Mouse (Mus musculus) ovary, postnatal 36 days (tissue): ENCODE measurements around the gene Rab7.
A peak's percentile ranks its signal among the peaks of the same experiment; 100 is the strongest.
"Not testable (repeated sequence)": the region's sequence is repeated elsewhere in the genome, so short reads cannot be mapped to it uniquely, and the experiment has no call there.

Experiments used
- DNase-seq: peaks from one replicate; pipeline ENCODE4 v3.0.0; 2022; ENCODE audit warnings: low spot score, mixed read lengths

Rab7 gene

DNA sequence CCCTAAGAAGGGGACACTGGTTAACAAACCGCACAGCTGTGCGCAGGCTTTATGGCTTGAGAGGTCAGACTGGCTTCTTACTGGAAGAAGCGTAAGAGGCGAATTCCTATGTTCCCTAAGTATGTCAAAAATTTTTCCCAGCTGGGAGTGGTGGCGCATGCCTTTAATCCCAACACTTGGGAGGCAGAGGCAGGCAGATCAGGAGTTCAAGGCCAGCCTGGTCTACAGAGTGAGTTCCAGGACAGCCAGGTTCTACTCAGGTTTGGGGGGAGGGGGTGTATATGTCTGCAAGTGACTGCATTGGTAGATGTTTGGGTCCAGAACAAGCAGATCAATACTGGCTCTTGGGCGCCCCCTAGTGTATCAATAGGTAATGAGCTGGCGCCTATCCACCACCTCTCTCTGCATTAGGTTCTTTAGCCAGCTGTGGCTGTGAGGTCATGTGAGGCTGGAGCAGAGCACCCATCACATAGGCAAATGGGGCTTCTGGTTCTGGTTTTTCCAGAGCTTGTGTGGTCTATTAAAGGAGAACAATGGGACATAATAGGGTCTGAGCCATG is 47.3 kb downstream of the Rab7 start:
- DNase-seq = peak; percentile 68

DNA sequence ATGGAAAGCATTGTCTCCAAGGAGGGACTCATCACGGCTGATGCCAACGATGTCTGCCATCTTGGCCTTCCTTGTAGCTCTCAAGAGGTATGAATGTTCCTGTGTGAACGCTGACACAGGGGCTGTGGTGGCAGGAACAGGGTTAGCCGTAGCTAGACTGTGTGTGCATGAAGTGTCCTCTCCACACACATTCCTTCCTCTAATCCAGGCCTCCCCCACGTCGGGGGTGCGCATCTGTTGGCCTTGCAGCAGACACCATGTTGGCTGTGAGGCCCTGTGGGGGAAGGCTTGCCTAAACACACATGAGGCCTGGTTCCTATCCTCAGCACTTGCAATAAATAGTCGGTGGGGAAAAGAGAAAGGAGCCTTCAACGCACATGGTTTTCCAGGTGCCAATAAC is 48.5 kb downstream of the Rab7 start:
- DNase-seq = no peak

DNA sequence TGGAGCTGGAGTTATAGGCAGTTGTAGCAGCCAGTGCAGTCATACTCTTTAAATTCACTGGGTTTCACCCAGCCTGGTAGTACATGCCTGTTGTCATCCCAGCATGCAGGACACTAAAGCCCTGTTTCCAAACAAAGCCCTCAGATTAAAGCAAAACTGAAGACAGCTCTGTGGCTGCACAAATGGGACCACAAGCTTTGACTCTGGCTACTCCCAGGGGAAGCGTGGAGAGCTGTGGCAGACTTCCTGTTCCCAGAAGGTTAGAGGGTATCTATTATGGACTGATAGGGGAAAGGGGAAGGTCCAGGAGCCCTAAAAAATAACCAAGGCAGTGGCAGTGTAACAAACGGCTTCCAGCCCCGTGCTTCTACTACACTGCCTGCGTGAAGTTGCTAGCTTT is 49.6 kb downstream of the Rab7 start:
- no peak for DNase-seq

DNA sequence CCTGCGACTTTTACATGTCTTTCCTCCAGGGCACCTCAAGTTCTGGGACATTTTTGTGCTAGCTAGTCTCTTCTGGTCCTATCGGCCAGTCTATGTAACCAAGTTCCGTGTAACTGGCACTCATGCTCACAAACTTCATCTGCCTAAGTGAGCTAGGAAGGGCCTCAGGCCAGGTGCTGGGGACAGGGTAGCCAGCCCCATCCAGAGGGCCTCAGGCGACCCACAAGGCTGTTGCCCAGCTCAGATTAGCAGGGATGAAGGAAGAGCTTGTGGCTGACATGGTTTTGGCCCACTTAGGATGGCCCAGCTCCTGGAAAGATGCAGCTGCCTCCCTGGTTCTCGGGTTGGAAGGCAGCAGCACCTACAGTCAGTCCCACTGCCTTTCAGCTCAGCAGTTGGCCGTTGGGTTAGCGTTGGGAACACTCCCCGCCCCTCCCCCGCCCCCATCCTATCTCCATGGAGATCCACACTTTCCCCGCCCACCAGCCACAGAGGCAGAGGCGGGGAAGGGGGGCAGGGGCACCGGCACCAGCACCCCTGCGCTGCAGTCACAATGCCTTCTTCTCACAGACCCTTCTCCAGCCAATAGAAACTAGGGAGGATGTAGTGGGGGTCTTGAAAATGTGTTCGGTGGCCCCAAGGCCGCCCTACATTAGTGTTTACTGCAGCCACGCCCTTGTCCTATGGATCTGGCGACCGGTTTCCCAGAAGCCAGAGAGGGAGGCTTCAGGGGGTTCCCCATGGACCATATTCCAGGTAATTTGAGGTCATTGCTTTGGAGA is 51.1 kb downstream of the Rab7 start:
- DNase-seq = peak; percentile 31

DNA sequence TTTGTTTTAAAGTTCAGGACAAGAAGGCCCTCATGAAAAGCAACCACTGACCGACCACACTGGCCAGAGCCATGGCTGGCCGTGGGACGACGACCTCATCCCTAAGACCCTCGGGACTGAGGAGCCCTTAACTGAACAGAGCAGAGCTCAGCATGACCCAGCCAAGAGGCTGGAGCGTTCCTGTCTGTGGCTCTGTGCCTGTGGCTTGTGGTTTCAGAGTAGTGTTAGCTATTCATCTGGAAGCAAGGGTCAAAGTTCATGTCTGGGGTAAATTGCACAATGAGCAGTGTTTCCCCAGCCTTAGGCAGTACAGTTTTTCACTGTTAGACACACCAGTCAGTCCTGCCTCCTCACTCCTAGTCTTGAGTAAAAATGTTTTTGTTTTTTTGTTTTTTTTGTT is 52.3 kb downstream of the Rab7 start:
- no peak for DNase-seq

DNA sequence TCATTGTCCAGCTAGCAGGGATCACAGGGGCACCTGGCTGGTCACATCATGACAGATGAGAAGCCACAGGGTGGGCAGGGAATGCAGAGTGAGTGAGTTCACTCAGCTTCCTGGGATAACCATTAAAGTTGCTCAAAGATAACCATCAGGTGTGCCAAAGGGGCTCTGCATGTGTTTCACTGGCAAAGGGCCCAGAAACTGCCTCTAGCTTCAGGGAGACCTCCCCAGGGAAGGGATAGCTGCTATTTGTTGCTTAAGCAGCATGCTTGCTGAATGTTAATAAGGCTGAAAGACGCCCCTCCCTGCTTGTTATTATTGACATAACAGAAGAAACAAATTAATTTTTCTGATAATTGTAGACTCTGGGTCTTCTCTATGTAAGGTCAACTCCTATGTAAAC is 53.2 kb downstream of the Rab7 start:
- no peak for DNase-seq

DNA sequence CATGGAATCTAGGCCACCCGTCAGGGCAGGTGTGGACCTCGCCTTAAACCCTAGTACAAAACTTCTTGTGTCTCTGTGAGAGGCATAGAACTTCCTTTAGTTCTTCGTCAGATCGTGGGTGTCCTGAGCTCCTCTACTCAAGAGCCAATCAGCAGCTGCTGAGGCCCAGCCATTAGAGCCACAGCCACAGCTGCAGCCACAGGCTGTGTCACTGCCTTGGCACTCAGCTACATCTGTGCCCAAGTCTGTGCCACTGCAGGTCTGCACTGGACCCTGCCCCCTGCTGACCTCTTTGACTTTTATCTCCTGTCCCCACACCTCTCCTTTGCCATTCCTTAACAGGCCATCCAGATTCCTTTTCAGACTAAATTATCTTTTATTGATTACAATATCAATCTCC is 53.9 kb downstream of the Rab7 start:
- no peak for DNase-seq

DNA sequence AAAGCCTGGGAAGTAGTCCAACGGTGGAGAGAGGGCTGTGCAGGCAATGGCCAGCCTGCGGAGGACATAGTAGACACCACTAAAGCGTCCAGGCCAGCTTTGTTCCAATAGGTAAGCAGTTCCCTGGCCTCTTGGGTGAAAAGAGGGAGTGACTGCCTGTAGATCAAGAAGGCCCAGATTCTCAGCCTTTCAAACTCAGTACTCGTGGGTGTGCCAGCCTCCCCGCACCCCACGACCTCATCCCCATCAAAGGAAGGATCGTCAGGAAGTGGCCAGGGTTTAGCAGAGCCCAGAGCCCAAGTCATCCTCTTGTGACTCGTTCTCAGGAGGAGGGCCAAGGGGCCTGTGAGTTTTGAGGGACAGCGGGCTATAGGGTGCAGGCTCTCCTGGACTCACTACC is 62.6 kb downstream of the Rab7 start:
- DNase-seq = no peak

DNA sequence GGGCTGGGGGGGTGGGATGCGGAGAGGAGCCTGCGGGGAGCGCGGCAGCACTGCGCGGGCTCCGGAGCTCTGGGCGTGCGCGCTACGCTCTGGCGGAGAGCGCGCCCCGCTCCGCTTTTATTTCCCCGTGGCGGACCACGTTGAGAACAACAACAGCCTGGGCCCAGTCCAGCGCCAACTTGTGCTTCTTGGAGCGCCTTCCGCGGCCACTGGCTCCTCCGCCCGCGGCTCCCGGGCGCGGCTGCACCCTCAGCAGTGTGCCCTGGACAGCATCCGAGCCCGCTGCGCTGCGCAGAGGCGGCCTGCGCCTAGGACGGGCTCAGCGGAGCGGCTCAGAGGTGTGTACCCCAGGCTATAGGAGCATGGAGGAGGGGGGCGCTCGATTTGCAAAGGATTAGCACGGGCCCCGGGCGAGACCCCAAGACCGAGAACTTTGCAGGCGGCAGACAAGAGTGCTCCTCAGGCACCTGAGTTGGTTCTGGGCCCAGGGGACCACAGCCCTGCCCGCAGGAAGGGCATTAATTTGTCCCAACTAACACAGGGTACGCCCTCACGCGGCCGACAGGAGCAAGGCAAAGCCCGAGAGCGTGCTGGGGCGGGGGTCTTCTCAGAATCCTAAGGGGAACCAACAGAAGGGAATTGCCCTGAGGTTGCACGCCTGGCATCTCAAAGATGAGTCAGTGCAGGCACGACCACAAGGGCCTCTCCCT is 63.4 kb downstream of the Rab7 start, which contains the start of gene H1fx:
Gene H1fx, minus strand, starts transcription at position 91 of the 710 bp plus-strand sequence.
- DNase-seq = peak; percentile 84

DNA sequence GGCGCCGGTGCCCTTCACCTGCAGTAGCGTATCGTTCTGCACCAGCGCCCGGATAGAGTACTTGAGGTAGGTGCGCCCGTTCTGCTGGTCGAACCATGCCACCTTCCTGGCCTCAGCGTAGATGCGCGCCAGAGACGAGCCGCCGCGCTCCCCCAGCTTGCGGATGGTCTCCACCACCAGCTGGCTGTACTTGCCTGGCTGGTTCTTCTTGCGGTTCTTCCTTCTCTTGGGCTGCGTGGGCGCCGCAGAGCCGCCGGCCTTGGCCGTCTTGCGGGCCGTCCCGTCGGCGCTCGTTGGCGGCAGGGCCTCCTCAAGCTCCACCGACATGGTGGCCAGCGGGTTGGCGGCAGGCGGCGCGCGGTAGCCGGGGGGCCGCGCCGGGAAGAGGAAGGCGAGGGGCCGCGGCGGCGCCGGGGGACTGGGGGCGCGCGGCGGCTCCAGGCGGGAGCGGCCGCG is 64.0 kb downstream of the Rab7 start:
- peak; percentile 47 for DNase-seq

DNA sequence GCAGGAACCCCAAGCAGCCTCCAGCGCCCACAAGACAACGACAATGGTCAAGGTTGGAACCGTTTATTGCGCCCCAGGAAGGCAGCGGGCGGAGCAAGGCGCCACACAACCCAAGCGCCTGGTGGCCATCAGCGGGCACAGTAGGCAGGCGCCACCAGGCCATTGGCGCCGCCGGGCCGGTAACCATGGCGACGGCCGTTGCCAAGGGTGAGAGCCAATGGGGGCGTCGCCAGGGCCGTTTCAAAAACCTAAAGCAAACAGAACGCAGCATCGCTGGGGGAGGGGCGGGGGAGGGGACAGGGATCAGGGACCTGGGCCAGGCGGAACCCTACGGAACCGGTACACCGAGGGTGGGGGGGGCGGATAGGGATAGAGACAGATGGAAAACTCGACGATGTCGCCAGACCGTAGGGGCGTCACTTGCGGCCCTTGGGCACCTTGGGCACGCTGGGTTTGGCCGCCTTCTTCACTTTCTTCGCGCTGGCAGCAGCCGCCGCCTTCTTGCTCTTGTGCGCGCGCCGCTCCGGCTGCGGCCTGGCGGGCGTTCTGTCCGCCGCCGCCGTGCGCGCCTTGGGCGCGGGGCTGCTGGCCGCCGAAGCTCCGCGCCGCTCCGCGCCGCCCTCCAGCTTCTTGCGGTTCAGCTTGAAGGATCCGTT is 64.6 kb downstream of the Rab7 start:
- DNase-seq = peak; percentile 89

DNA sequence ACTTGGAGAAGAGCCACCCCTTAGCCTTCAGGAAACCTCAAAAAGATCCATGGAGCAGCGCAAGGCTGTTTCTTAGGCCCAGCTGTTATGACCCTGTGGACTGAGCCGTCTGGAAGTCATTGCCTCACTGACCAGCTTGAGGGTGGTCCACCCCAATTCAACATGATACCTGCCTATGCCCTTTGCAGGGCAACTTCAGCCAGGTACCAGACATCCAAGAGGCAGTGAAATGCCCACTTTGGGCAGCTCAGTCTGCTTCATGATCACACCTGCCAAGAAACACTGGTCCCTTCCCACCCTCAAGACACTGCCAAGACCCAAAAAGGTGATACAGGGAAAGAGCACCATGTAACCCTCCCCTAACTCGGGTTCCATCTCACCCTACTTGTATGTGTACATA is 65.3 kb downstream of the Rab7 start:
- no peak for DNase-seq

DNA sequence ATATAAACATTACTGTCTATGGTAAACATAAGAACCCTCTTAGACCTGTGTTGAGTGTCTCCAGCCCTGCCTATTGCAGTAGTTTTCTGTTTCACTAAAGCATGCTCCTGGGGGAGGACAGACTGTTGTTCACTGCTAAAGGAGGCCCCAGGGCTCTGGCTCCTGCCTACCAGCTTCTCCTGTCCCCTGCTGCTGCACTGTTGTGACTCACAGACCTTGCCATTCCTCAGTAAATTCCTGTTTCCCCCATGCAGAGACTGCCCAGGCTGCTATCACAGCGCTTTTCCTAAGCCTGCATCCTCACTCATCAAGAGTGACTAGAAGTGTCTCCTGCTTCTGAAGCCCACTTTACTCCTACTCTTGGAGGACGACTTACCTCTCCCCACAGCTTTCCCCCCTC is 75.0 kb downstream of the Rab7 start:
- no peak for DNase-seq

DNA sequence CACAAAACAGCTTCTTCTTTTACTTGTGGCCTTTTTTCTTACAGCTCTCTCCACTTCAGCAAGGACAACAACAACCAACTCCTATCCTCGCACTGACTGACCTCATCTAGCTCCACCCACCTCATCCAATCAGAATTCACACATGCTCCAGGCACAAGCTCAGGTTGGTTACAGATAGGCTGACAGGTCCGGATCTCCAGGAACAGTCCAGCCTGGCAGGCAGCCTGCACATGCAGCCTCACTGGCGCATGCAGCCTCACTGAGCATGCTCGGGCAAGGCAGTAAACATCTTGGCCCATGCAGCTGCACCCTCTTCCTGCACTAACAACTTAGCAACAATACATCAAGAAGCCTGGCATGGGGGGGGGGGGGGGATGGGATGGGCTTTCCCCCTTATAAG is 82.6 kb downstream of the Rab7 start:
- not testable (repeated sequence) for DNase-seq
